Mouse (Mus musculus) stomach, postnatal 0 days (tissue): ENCODE measurements around the gene Naaa. TPM values are rescaled to one million over a fixed set of nuclear protein-coding genes. Genes with fewer than 3 reads are reported as not detected.

Source experiments
- ATAC-seq: fragments of 200-750 bp; cut with Nextera tagmentation; 2 replicates; pipeline ENCODE4 v1.8.0; 2017; ENCODE audit not compliant: low FRiP score, low TSS enrichment
- DNase-seq: peaks from one replicate; pipeline ENCODE4 v3.0.0-alpha.2; 2016; ENCODE audit warnings: low spot score
- H3K27ac ChIP-seq: fragments of 300-500 bp; sonication (generic); replicated peaks from 2 replicates; pipeline ENCODE4 v1.5.1; 2014; ENCODE audit warnings: mild to moderate bottlenecking, control low read depth
- H3K27me3 ChIP-seq: fragments of 300-500 bp; sonication (generic); 2 replicates; pipeline ENCODE4 v1.6.1; 2014; ENCODE audit warnings: low read length; ENCODE audit not compliant: control insufficient read depth, insufficient read depth
- H3K36me3 ChIP-seq: fragments of 300-500 bp; sonication (generic); 2 replicates; pipeline ENCODE4 v1.6.1; 2014; ENCODE audit warnings: low read length, mixed read lengths; ENCODE audit not compliant: control insufficient read depth, insufficient read depth
- H3K4me1 ChIP-seq: fragments of 300-500 bp; sonication (generic); replicated peaks from 2 replicates; pipeline ENCODE4 v1.6.1; 2014; ENCODE audit warnings: antibody characterized with exemption; ENCODE audit not compliant: control insufficient read depth, insufficient read depth
- H3K4me2 ChIP-seq: fragments of 300-500 bp; sonication (generic); replicated peaks from 2 replicates; pipeline ENCODE4 v1.6.1; 2014; ENCODE audit warnings: low read depth, mild to moderate bottlenecking, control low read depth, moderate library complexity
- H3K4me3 ChIP-seq: fragments of 300-500 bp; sonication (generic); 2 replicates; pipeline ENCODE4 v1.5.1; 2014; ENCODE audit warnings: low read depth, low read length, control low read depth
- H3K9ac ChIP-seq: fragments of 300-500 bp; sonication (generic); 2 replicates; pipeline ENCODE4 v1.6.1; 2014; ENCODE audit warnings: mild to moderate bottlenecking, low read length, control low read depth, mixed read lengths
- H3K9me3 ChIP-seq: fragments of 300-500 bp; sonication (generic); 2 replicates; pipeline ENCODE4 v1.6.1; 2016; ENCODE audit warnings: low read length; ENCODE audit not compliant: control insufficient read depth
- CTCF ChIP-seq: IDR thresholded peaks from 2 replicates; pipeline ENCODE4 v1.5.1; 2016; ENCODE audit warnings: antibody characterized with exemption, low read depth, mild to moderate bottlenecking, moderate library complexity
- EP300 ChIP-seq: optimal IDR thresholded peaks from 2 replicates; pipeline ENCODE3; 2016; ENCODE audit warnings: antibody characterized with exemption
- WGBS: fragments of 180-500 bp; shearing (Covaris S2); extraction: QIAGEN DNeasy Blood & Tissue Kit; methylation state at CpG from one replicate; pipeline ENCODE4 v1.1.7; 2014; 5-methylcytosine and 5-hydroxymethylcytosine counted together
- polyA plus RNA-seq: library from polyadenylated mRNA; unstranded; fragments of >200 nt; fragmentation: Nextera tagmentation; extraction: Ambion mirVana; gene quantifications from 2 replicates; pipeline ENCODE4 v1.2.1, GENCODE M21; 2015

The Naaa gene
- polyA plus RNA-seq, 1 experiment from 2014 or later, result 16.4 TPM

- ATAC-seq (no peak), DNase-seq (no peak)
- no peaks in the 10 kb centered on the region for H3K9me3 ChIP-seq
- no peak overlapping the region for H3K9ac ChIP-seq
- H3K4me2 ChIP-seq, result no peak overlapping the region
- no peaks in the 10 kb centered on the region for H3K36me3 ChIP-seq
- WGBS, result 57% methylated on average over 17 of the region's 17 CpGs
- H3K27me3 ChIP-seq, result no peaks in the 10 kb centered on the region
- no peaks in the 10 kb centered on the region for H3K4me1 ChIP-seq
- no peak overlapping the region for H3K4me3 ChIP-seq
- TF ChIP-seq EP300 (no peak), CTCF (no peak)
- H3K27ac ChIP-seq, result no peak overlapping the region
Measured at GRCm38 (mm10) chr5:92218915-92219793, 58.8 kb downstream of the Naaa start.

- Histone ChIP-seq H3K27me3 (no peaks in the 10 kb centered on the region), H3K4me1 (no peaks in the 10 kb centered on the region), H3K4me3 (no peak within 1 kb of the TSS), H3K4me2 (no peak within 1 kb of the TSS), H3K9ac (no peak within 1 kb of the TSS), H3K27ac (no peak within 1 kb of the TSS), H3K36me3 (no peaks in the 10 kb centered on the region), H3K9me3 (no peaks in the 10 kb centered on the region)
- 83% methylated on average over 4 of the region's 4 CpGs for WGBS
- TF ChIP-seq EP300 (no peak), CTCF (no peak)
- no peak for ATAC-seq
- DNase-seq, result no peak
Measured at GRCm38 (mm10) chr5:92215308-92215707, 62.7 kb downstream of the Naaa start, which contains the start of gene U90926. Gene U90926 (minus strand): TSS chr5:92215408.

- Histone ChIP-seq H3K4me1 (no peaks in the 10 kb centered on the region), H3K36me3 (no peaks in the 10 kb centered on the region), H3K4me3 (no peak overlapping the region), H3K9me3 (no peaks in the 10 kb centered on the region), H3K4me2 (no peak overlapping the region), H3K27ac (no peak overlapping the region), H3K27me3 (no peaks in the 10 kb centered on the region), H3K9ac (no peak overlapping the region)
- TF ChIP-seq CTCF (no peak), EP300 (no peak)
- WGBS, result 84% methylated on average over 4 of the region's 4 CpGs
- no peak for ATAC-seq
- DNase-seq, result no peak
Measured at GRCm38 (mm10) chr5:92212231-92212630, 65.7 kb downstream of the Naaa start.

- no peaks in the 10 kb centered on the region for H3K27me3 ChIP-seq
- no peak overlapping the region for H3K4me3 ChIP-seq
- no peak overlapping the region for H3K4me2 ChIP-seq
- no peaks in the 10 kb centered on the region for H3K4me1 ChIP-seq
- H3K9me3 ChIP-seq, result no peaks in the 10 kb centered on the region
- no peak for DNase-seq
- no peak overlapping the region for H3K9ac ChIP-seq
- 72% methylated on average over 8 of the region's 8 CpGs for WGBS
- H3K27ac ChIP-seq, result no peak overlapping the region
- no peak for ATAC-seq
- H3K36me3 ChIP-seq, result no peaks in the 10 kb centered on the region
- TF ChIP-seq EP300, result no peak
Measured at GRCm38 (mm10) chr5:92210205-92210604, 67.8 kb downstream of the Naaa start.

Other genes with a start within 250 kb of the Naaa start
- 3.8 and 4.0 TPM in 2 replicates for gene Cdkl2, start 234.3 kb downstream of the Naaa start, polyA plus RNA-seq
- gene G3bp2, start 194.5 kb downstream of the Naaa start, polyA plus RNA-seq, result 94.0 and 111 TPM in 2 replicates
- gene Uso1, start 140.2 kb downstream of the Naaa start, polyA plus RNA-seq, result 36.6 and 36.7 TPM in 2 replicates
- not detected in 2 replicates for gene U90926, start 62.8 kb downstream of the Naaa start, polyA plus RNA-seq
- 0.12 and 0.30 TPM in 2 replicates for gene Ppef2, start 21.9 kb downstream of the Naaa start, polyA plus RNA-seq
- 17.9 and 19.8 TPM in 2 replicates for gene Sdad1, start 32.3 kb upstream of the Naaa start, polyA plus RNA-seq
- 0.11 TPM in 1 of 2 replicates, not detected in the other for gene Cxcl9, start 49.9 kb upstream of the Naaa start, polyA plus RNA-seq
- gene Art3, start 53.7 kb upstream of the Naaa start, polyA plus RNA-seq, result 11.9 and 13.5 TPM in 2 replicates
- gene Cxcl10, start 70.7 kb upstream of the Naaa start, polyA plus RNA-seq, result 0.65 and 0.74 TPM in 2 replicates
- gene Nup54, start 157.0 kb upstream of the Naaa start, polyA plus RNA-seq, result 20.5 and 21.4 TPM in 2 replicates
- gene Scarb2, start 228.7 kb upstream of the Naaa start, polyA plus RNA-seq, result 19.1 and 20.9 TPM in 2 replicates